Mouse (Mus musculus) liver, embryonic 15.5 days (tissue): ENCODE results near the gene Got2. TPM values are rescaled to one million over a fixed set of nuclear protein-coding genes. Genes with fewer than 3 reads are reported as not detected.

Experiments used
- ATAC-seq: fragments of 200-750 bp; cut with Nextera tagmentation; 2 replicates; pipeline ENCODE4 v1.8.0; 2017; ENCODE audit warnings: moderate number of reproducible peaks, mild to moderate bottlenecking, moderate library complexity; ENCODE audit not compliant: insufficient read depth
- H3K27ac ChIP-seq: fragments of 300-500 bp; sonication (generic); replicated peaks from 2 replicates; pipeline ENCODE4 v1.5.1; 2015; ENCODE audit warnings: mild to moderate bottlenecking, inconsistent platforms
- H3K27me3 ChIP-seq: fragments of 300-500 bp; sonication (generic); 2 replicates; pipeline ENCODE4 v1.6.1; 2015; ENCODE audit warnings: mild to moderate bottlenecking, inconsistent platforms
- H3K36me3 ChIP-seq: fragments of 300-500 bp; sonication (generic); replicated peaks from 2 replicates; pipeline ENCODE4 v1.6.1; 2015; ENCODE audit warnings: moderate library complexity, mild to moderate bottlenecking, inconsistent platforms
- H3K4me1 ChIP-seq: fragments of 300-500 bp; sonication (generic); replicated peaks from 2 replicates; pipeline ENCODE4 v1.6.1; 2015; ENCODE audit warnings: inconsistent platforms
- H3K4me2 ChIP-seq: fragments of 300-500 bp; sonication (generic); 2 replicates; pipeline ENCODE4 v1.6.1; 2015; ENCODE audit warnings: moderate library complexity, mild to moderate bottlenecking, inconsistent platforms
- H3K4me3 ChIP-seq: fragments of 300-500 bp; sonication (generic); replicated peaks from 2 replicates; pipeline ENCODE4 v1.5.1; 2015; ENCODE audit warnings: mild to moderate bottlenecking, inconsistent platforms
- H3K9ac ChIP-seq: fragments of 300-500 bp; sonication (generic); 2 replicates; pipeline ENCODE4 v1.6.1; 2015; ENCODE audit warnings: moderate library complexity, mild to moderate bottlenecking, inconsistent platforms
- H3K9me3 ChIP-seq: fragments of 300-500 bp; sonication (generic); replicated peaks from 2 replicates; pipeline ENCODE4 v1.6.1; 2016; ENCODE audit warnings: inconsistent platforms
- WGBS: fragments of 180-500 bp; shearing (Covaris S2); methylation state at CpG from one replicate; pipeline ENCODE4 v1.1.7; 2015; ENCODE audit warnings: mixed read lengths; ENCODE audit not compliant: insufficient replicate concordance; 5-methylcytosine and 5-hydroxymethylcytosine counted together
- polyA plus RNA-seq: library from polyadenylated mRNA; unstranded; fragments of >200 nt; fragmentation: Nextera tagmentation; extraction: Ambion mirVana; gene quantifications from 2 replicates; pipeline ENCODE4 v1.2.1, GENCODE M21; 2015

The Got2 gene
- polyA plus RNA-seq, 1 experiment from 2014 or later: 223 TPM

- no peak overlapping the region for H3K27ac ChIP-seq
- no peaks in the 10 kb centered on the region for H3K27me3 ChIP-seq
- no peak overlapping the region for H3K4me2 ChIP-seq
- no peaks in the 10 kb centered on the region for H3K9me3 ChIP-seq
- WGBS: 64% methylated on average over 1 of the region's 1 CpGs
- ATAC-seq: no peak
- no peak overlapping the region for H3K4me3 ChIP-seq
- H3K36me3 ChIP-seq: no peaks in the 10 kb centered on the region
- no peak overlapping the region for H3K9ac ChIP-seq
- no peaks in the 10 kb centered on the region; the same call in 1 of the 2 replicates for H3K4me1 ChIP-seq
These were observed 70.1 kb downstream of the Got2 start for GRCm38 (mm10) chr8:95818211-95818610.

GRCm38 (mm10) chr8:95817597-95817996, 70.8 kb downstream of the Got2 start:
- WGBS: 51% methylated on average over 3 of the region's 3 CpGs

GRCm38 (mm10) chr8:95816044-95816708, 72.2 kb downstream of the Got2 start:
- no peak for ATAC-seq
- Histone ChIP-seq H3K27ac (no peak overlapping the region), H3K4me3 (no peak overlapping the region), H3K9ac (no peak overlapping the region), H3K36me3 (no peaks in the 10 kb centered on the region), H3K4me1 (no peaks in the 10 kb centered on the region; the same call in 1 of the 2 replicates), H3K4me2 (no peak overlapping the region), H3K9me3 (no peaks in the 10 kb centered on the region), H3K27me3 (no peaks in the 10 kb centered on the region)
- 53% methylated on average over 6 of the region's 6 CpGs for WGBS

More at GRCm38 (mm10) chr8:95817597-95817996, 70.8 kb downstream of the Got2 start:
- no peak overlapping the region for H3K4me3 ChIP-seq
- no peak for ATAC-seq
- no peak overlapping the region for H3K27ac ChIP-seq
- H3K4me1 ChIP-seq: no peaks in the 10 kb centered on the region; the same call in 1 of the 2 replicates
- no peaks in the 10 kb centered on the region for H3K36me3 ChIP-seq
- no peak overlapping the region for H3K9ac ChIP-seq
- no peak overlapping the region for H3K4me2 ChIP-seq
- no peaks in the 10 kb centered on the region for H3K9me3 ChIP-seq
- no peaks in the 10 kb centered on the region for H3K27me3 ChIP-seq

Other genes with a start within 250 kb of the Got2 start
- 0.98 and 1.1 TPM in 2 replicates for gene Ndrg4, start 211.6 kb downstream of the Got2 start, polyA plus RNA-seq
- 16.5 and 18.5 TPM in 2 replicates for gene Setd6, start 172.7 kb downstream of the Got2 start, polyA plus RNA-seq
- 27.4 TPM in 2 replicates for gene Cnot1, start 81.1 kb downstream of the Got2 start, polyA plus RNA-seq
- 164 and 202 TPM in 2 replicates for gene Sap18b, start 63.2 kb downstream of the Got2 start, polyA plus RNA-seq
- gene Slc38a7, start 35.0 kb downstream of the Got2 start, polyA plus RNA-seq: 8.0 and 8.2 TPM in 2 replicates